Mouse (Mus musculus) intestine, postnatal 0 days (tissue): ENCODE data around the gene Rxrb. TPM values are rescaled to one million over a fixed set of nuclear protein-coding genes. Genes with fewer than 3 reads are reported as not detected.

Experiments
- ATAC-seq: fragments of 200-750 bp; cut with Nextera tagmentation; 2 replicates; pipeline ENCODE4 v1.8.0; 2017; ENCODE audit warnings: mild to moderate bottlenecking, moderate TSS enrichment, moderate library complexity
- H3K27ac ChIP-seq: fragments of 300-500 bp; sonication (generic); 2 replicates; pipeline ENCODE4 v1.5.1; 2014; ENCODE audit warnings: mild to moderate bottlenecking, low read depth, low read length, moderate library complexity
- H3K27me3 ChIP-seq: fragments of 300-500 bp; sonication (generic); replicated peaks from 2 replicates; pipeline ENCODE4 v1.6.1; 2014; ENCODE audit warnings: low read length, mixed read lengths; ENCODE audit not compliant: control insufficient read depth, insufficient read depth
- H3K36me3 ChIP-seq: fragments of 300-500 bp; sonication (generic); 2 replicates; pipeline ENCODE4 v1.6.1; 2014; ENCODE audit warnings: mild to moderate bottlenecking, moderate library complexity; ENCODE audit not compliant: control insufficient read depth, insufficient read depth
- H3K4me1 ChIP-seq: fragments of 300-500 bp; sonication (generic); replicated peaks from 2 replicates; pipeline ENCODE4 v1.6.1; 2014; ENCODE audit warnings: antibody characterized with exemption, low read length, mixed read lengths; ENCODE audit not compliant: control insufficient read depth, insufficient read depth
- H3K4me2 ChIP-seq: fragments of 300-500 bp; sonication (generic); replicated peaks from 2 replicates; pipeline ENCODE4 v1.6.1; 2014; ENCODE audit warnings: low read depth, mild to moderate bottlenecking, moderate library complexity
- H3K4me3 ChIP-seq: fragments of 300-500 bp; sonication (generic); 2 replicates; pipeline ENCODE4 v1.5.1; 2014; ENCODE audit warnings: low read depth, low read length
- H3K9ac ChIP-seq: fragments of 300-500 bp; sonication (generic); 2 replicates; pipeline ENCODE4 v1.6.1; 2014; ENCODE audit warnings: mild to moderate bottlenecking, low read depth, low read length
- H3K9me3 ChIP-seq: fragments of 300-500 bp; sonication (generic); 2 replicates; pipeline ENCODE4 v1.6.1; 2016; ENCODE audit warnings: mixed run types; ENCODE audit not compliant: control insufficient read depth
- CTCF ChIP-seq: sonication (generic); IDR thresholded peaks from 2 replicates; pipeline ENCODE4 v1.5.1; 2016; ENCODE audit warnings: low read depth, mild to moderate bottlenecking, control low read depth, antibody characterized with exemption, moderate library complexity
- WGBS: fragments of 180-500 bp; shearing (Covaris S2); extraction: QIAGEN DNeasy Blood & Tissue Kit; methylation state at CpG from one replicate; pipeline ENCODE4 v1.1.7; 2014; 5-methylcytosine and 5-hydroxymethylcytosine counted together
- polyA plus RNA-seq: library from polyadenylated mRNA; unstranded; fragments of >200 nt; fragmentation: Nextera tagmentation; extraction: Ambion mirVana; gene quantifications from 2 replicates; pipeline ENCODE4 v1.2.1, GENCODE M21; 2015

Rxrb gene
- polyA plus RNA-seq, 1 experiment from 2014 or later, result 22.1 TPM

- peak overlapping the region; percentile 70 for H3K4me3 ChIP-seq
- WGBS, result 57% methylated on average over 9 of the region's 9 CpGs
- peaks cover 49% of the 10 kb centered on the region for H3K36me3 ChIP-seq
- peak overlapping the region; percentile 87 for H3K4me2 ChIP-seq
- no peak for TF ChIP-seq CTCF
- H3K9me3 ChIP-seq, result no peaks in the 10 kb centered on the region
- H3K27me3 ChIP-seq, result no peaks in the 10 kb centered on the region
- ATAC-seq, result no peak
- peak overlapping the region; percentile 94; the same call in 1 of the 2 replicates for H3K27ac ChIP-seq
- H3K4me1 ChIP-seq, result 0 out of 2 replicates have a peak, but pooled peaks cover 10% of the 10 kb centered on the region
- H3K9ac ChIP-seq, result peak overlapping the region; percentile 86
Measured at GRCm38 (mm10) chr17:34032806-34033205, 1.2 kb downstream of the Rxrb start.

GRCm38 (mm10) chr17:34033441-34033840 is 1.8 kb downstream of the Rxrb start:
- H3K4me3 ChIP-seq, result no peak overlapping the region
- no peaks in the 10 kb centered on the region for H3K9me3 ChIP-seq
- H3K9ac ChIP-seq, result no peak overlapping the region
- H3K27me3 ChIP-seq, result no peaks in the 10 kb centered on the region
- ATAC-seq, result no peak
- no peak overlapping the region; the same call in none of the 2 replicates for H3K4me2 ChIP-seq
- peaks cover 47% of the 10 kb centered on the region for H3K36me3 ChIP-seq
- 84% methylated on average over 9 of the region's 9 CpGs for WGBS
- H3K27ac ChIP-seq, result no peak overlapping the region
- TF ChIP-seq CTCF, result no peak; the same call in 1 of the 2 replicates
- 0 out of 2 replicates have a peak, but pooled peaks cover 7% of the 10 kb centered on the region for H3K4me1 ChIP-seq

GRCm38 (mm10) chr17:34034064-34034463 is 2.5 kb downstream of the Rxrb start:
- H3K4me3 ChIP-seq, result no peak overlapping the region
- peak; percentile 81 for TF ChIP-seq CTCF
- no peak overlapping the region for H3K27ac ChIP-seq
- no peak overlapping the region for H3K4me2 ChIP-seq
- peaks cover 41% of the 10 kb centered on the region for H3K36me3 ChIP-seq
- 79% methylated on average over 10 of the region's 10 CpGs for WGBS
- no peak overlapping the region for H3K9ac ChIP-seq
- ATAC-seq, result no peak
- 0 out of 2 replicates have a peak, but pooled peaks cover under 1% of the 10 kb centered on the region for H3K27me3 ChIP-seq
- no peaks in the 10 kb centered on the region for H3K9me3 ChIP-seq
- H3K4me1 ChIP-seq, result peaks cover 7% of the 10 kb centered on the region; the same call in 1 of the 2 replicates

GRCm38 (mm10) chr17:34035517-34035916 is 3.9 kb downstream of the Rxrb start:
- Histone ChIP-seq H3K4me2 (no peak overlapping the region), H3K4me3 (no peak overlapping the region), H3K9ac (no peak overlapping the region), H3K36me3 (peaks cover 28% of the 10 kb centered on the region), H3K4me1 (peaks cover 1% of the 10 kb centered on the region; the same call in 1 of the 2 replicates), H3K27ac (no peak overlapping the region), H3K27me3 (0 out of 2 replicates have a peak, but pooled peaks cover 6% of the 10 kb centered on the region), H3K9me3 (no peaks in the 10 kb centered on the region)
- WGBS, result 89% methylated on average over 8 of the region's 9 CpGs
- no peak for ATAC-seq
- TF ChIP-seq CTCF, result no peak

GRCm38 (mm10) chr17:34036647-34037046 is 5.0 kb downstream of the Rxrb start:
- Histone ChIP-seq H3K27me3 (0 out of 2 replicates have a peak, but pooled peaks cover 6% of the 10 kb centered on the region), H3K27ac (no peak overlapping the region), H3K9me3 (no peaks in the 10 kb centered on the region), H3K9ac (no peak overlapping the region), H3K4me2 (no peak overlapping the region), H3K4me3 (no peak overlapping the region), H3K4me1 (no peaks in the 10 kb centered on the region; the same call in 1 of the 2 replicates), H3K36me3 (peaks cover 28% of the 10 kb centered on the region)
- 87% methylated on average over 10 of the region's 10 CpGs for WGBS
- TF ChIP-seq CTCF, result no peak
- no peak for ATAC-seq

GRCm38 (mm10) chr17:34037241-34037640 is 5.6 kb downstream of the Rxrb start:
- H3K4me3 ChIP-seq, result no peak overlapping the region
- no peak overlapping the region for H3K9ac ChIP-seq
- no peaks in the 10 kb centered on the region for H3K9me3 ChIP-seq
- ATAC-seq, result no peak
- no peak for TF ChIP-seq CTCF
- H3K36me3 ChIP-seq, result peaks cover 28% of the 10 kb centered on the region
- no peak overlapping the region for H3K27ac ChIP-seq
- H3K4me1 ChIP-seq, result no peaks in the 10 kb centered on the region; the same call in 1 of the 2 replicates
- 87% methylated on average over 7 of the region's 7 CpGs for whole genome bisulfite sequencing
- H3K4me2 ChIP-seq, result no peak overlapping the region
- H3K27me3 ChIP-seq, result 0 out of 2 replicates have a peak, but pooled peaks cover 6% of the 10 kb centered on the region
